Mouse (Mus musculus): ENCODE data around the gene Ptpn1. TPM values are rescaled to one million over a fixed set of nuclear protein-coding genes. Genes with fewer than 3 reads are reported as not detected.

Gene Ptpn1
- polyA plus RNA-seq, 1 experiment from 2014 or later: 57.9 TPM

GRCm38 (mm10) chr2:168002188-168002587 is 70.3 kb downstream of the Ptpn1 start:
- H3K4me1 ChIP-seq (ENCODE audit: control insufficient read depth, insufficient read depth, low read length): no peaks in the 10 kb centered on the region
- no peaks in the 10 kb centered on the region for H3K27me3 ChIP-seq (ENCODE audit: control insufficient read depth, insufficient read depth, low read length)
- H3K9ac ChIP-seq (replicated peaks; ENCODE audit: low read depth, low read length): no peak overlapping the region
- H3K9me3 ChIP-seq (ENCODE audit: control insufficient read depth, low read length): no peaks in the 10 kb centered on the region
- H3K36me3 ChIP-seq (ENCODE audit: control insufficient read depth, insufficient read depth, low read length): no peaks in the 10 kb centered on the region
- H3K4me2 ChIP-seq (ENCODE audit: low read depth, low read length): no peak overlapping the region
- no peak for ATAC-seq (ENCODE audit: low read depth)
- H3K4me3 ChIP-seq (ENCODE audit: low read depth, low read length): no peak overlapping the region
- H3K27ac ChIP-seq (ENCODE audit: low read depth, low read length): no peak overlapping the region
- 71% methylated on average over 4 of the region's 4 CpGs for WGBS

GRCm38 (mm10) chr2:168002884-168003283 is 71.0 kb downstream of the Ptpn1 start:
- no peak overlapping the region for H3K9ac ChIP-seq (replicated peaks; ENCODE audit: low read depth, low read length)
- H3K27me3 ChIP-seq (ENCODE audit: control insufficient read depth, insufficient read depth, low read length): no peaks in the 10 kb centered on the region
- ATAC-seq (ENCODE audit: low read depth): no peak
- H3K27ac ChIP-seq (ENCODE audit: low read depth, low read length): no peak overlapping the region
- no peak overlapping the region for H3K4me3 ChIP-seq (ENCODE audit: low read depth, low read length)
- no peaks in the 10 kb centered on the region for H3K9me3 ChIP-seq (ENCODE audit: control insufficient read depth, low read length)
- H3K36me3 ChIP-seq (ENCODE audit: control insufficient read depth, insufficient read depth, low read length): no peaks in the 10 kb centered on the region
- H3K4me1 ChIP-seq (ENCODE audit: control insufficient read depth, insufficient read depth, low read length): no peaks in the 10 kb centered on the region
- WGBS: 71% methylated on average over 2 of the region's 2 CpGs
- H3K4me2 ChIP-seq (ENCODE audit: low read depth, low read length): no peak overlapping the region

- H3K4me2 ChIP-seq (ENCODE audit: low read depth, low read length): no peak overlapping the region
- no peak for ATAC-seq (ENCODE audit: low read depth)
- H3K27me3 ChIP-seq (ENCODE audit: control insufficient read depth, insufficient read depth, low read length): no peaks in the 10 kb centered on the region
- H3K4me3 ChIP-seq (ENCODE audit: low read depth, low read length): no peak overlapping the region
- H3K27ac ChIP-seq (ENCODE audit: low read depth, low read length): no peak overlapping the region
- no peak overlapping the region for H3K9ac ChIP-seq (replicated peaks; ENCODE audit: low read depth, low read length)
- no peaks in the 10 kb centered on the region for H3K36me3 ChIP-seq (ENCODE audit: control insufficient read depth, insufficient read depth, low read length)
- H3K4me1 ChIP-seq (ENCODE audit: control insufficient read depth, insufficient read depth, low read length): no peaks in the 10 kb centered on the region
- WGBS: 59% methylated on average over 12 of the region's 12 CpGs
- H3K9me3 ChIP-seq (ENCODE audit: control insufficient read depth, low read length): no peaks in the 10 kb centered on the region
Measured at GRCm38 (mm10) chr2:168003431-168003830, 71.6 kb downstream of the Ptpn1 start.

GRCm38 (mm10) chr2:168004369-168004768 is 72.5 kb downstream of the Ptpn1 start:
- H3K27me3 ChIP-seq (ENCODE audit: control insufficient read depth, insufficient read depth, low read length): no peaks in the 10 kb centered on the region
- H3K4me3 ChIP-seq (ENCODE audit: low read depth, low read length): no peak overlapping the region
- H3K9ac ChIP-seq (replicated peaks; ENCODE audit: low read depth, low read length): no peak overlapping the region
- H3K36me3 ChIP-seq (ENCODE audit: control insufficient read depth, insufficient read depth, low read length): no peaks in the 10 kb centered on the region
- no peaks in the 10 kb centered on the region for H3K4me1 ChIP-seq (ENCODE audit: control insufficient read depth, insufficient read depth, low read length)
- H3K27ac ChIP-seq (ENCODE audit: low read depth, low read length): no peak overlapping the region
- WGBS: 53% methylated on average over 2 of the region's 2 CpGs
- no peak overlapping the region for H3K4me2 ChIP-seq (ENCODE audit: low read depth, low read length)
- ATAC-seq (ENCODE audit: low read depth): no peak
- no peaks in the 10 kb centered on the region for H3K9me3 ChIP-seq (ENCODE audit: control insufficient read depth, low read length)

GRCm38 (mm10) chr2:168005005-168005404 is 73.1 kb downstream of the Ptpn1 start:
- H3K27me3 ChIP-seq (ENCODE audit: control insufficient read depth, insufficient read depth, low read length): no peaks in the 10 kb centered on the region
- no peaks in the 10 kb centered on the region for H3K9me3 ChIP-seq (ENCODE audit: control insufficient read depth, low read length)
- ATAC-seq (ENCODE audit: low read depth): no peak
- no peaks in the 10 kb centered on the region for H3K36me3 ChIP-seq (ENCODE audit: control insufficient read depth, insufficient read depth, low read length)
- no peak overlapping the region for H3K4me3 ChIP-seq (ENCODE audit: low read depth, low read length)
- no peak overlapping the region for H3K9ac ChIP-seq (replicated peaks; ENCODE audit: low read depth, low read length)
- 84% methylated on average over 3 of the region's 3 CpGs for WGBS
- H3K4me1 ChIP-seq (ENCODE audit: control insufficient read depth, insufficient read depth, low read length): no peaks in the 10 kb centered on the region
- no peak overlapping the region for H3K27ac ChIP-seq (ENCODE audit: low read depth, low read length)
- H3K4me2 ChIP-seq (ENCODE audit: low read depth, low read length): no peak overlapping the region

GRCm38 (mm10) chr2:168005616-168006015 is 73.8 kb downstream of the Ptpn1 start:
- Histone ChIP-seq H3K27me3 (ENCODE audit: control insufficient read depth, insufficient read depth, low read length) (no peaks in the 10 kb centered on the region), H3K4me2 (ENCODE audit: low read depth, low read length) (no peak overlapping the region), H3K27ac (ENCODE audit: low read depth, low read length) (no peak overlapping the region), H3K4me3 (ENCODE audit: low read depth, low read length) (no peak overlapping the region), H3K36me3 (ENCODE audit: control insufficient read depth, insufficient read depth, low read length) (no peaks in the 10 kb centered on the region), H3K9ac (replicated peaks; ENCODE audit: low read depth, low read length) (no peak overlapping the region), H3K9me3 (ENCODE audit: control insufficient read depth, low read length) (no peaks in the 10 kb centered on the region), H3K4me1 (ENCODE audit: control insufficient read depth, insufficient read depth, low read length) (peaks cover 2% of the 10 kb centered on the region; the same call in 1 of the 2 replicates)
- ATAC-seq (ENCODE audit: low read depth): no peak
- WGBS: 65% methylated on average over 3 of the region's 3 CpGs

GRCm38 (mm10) chr2:168006489-168006888 is 74.6 kb downstream of the Ptpn1 start:
- H3K4me1 ChIP-seq (ENCODE audit: control insufficient read depth, insufficient read depth, low read length): peaks cover 4% of the 10 kb centered on the region; the same call in 1 of the 2 replicates
- 84% methylated on average over 6 of the region's 6 CpGs for WGBS
- H3K9me3 ChIP-seq (ENCODE audit: control insufficient read depth, low read length): no peaks in the 10 kb centered on the region
- no peak for ATAC-seq (ENCODE audit: low read depth)
- H3K36me3 ChIP-seq (ENCODE audit: control insufficient read depth, insufficient read depth, low read length): no peaks in the 10 kb centered on the region
- H3K4me2 ChIP-seq (ENCODE audit: low read depth, low read length): no peak overlapping the region
- no peaks in the 10 kb centered on the region for H3K27me3 ChIP-seq (ENCODE audit: control insufficient read depth, insufficient read depth, low read length)
- no peak overlapping the region for H3K4me3 ChIP-seq (ENCODE audit: low read depth, low read length)
- H3K9ac ChIP-seq (replicated peaks; ENCODE audit: low read depth, low read length): no peak overlapping the region
- H3K27ac ChIP-seq (ENCODE audit: low read depth, low read length): no peak overlapping the region

GRCm38 (mm10) chr2:168008132-168008531 is 76.3 kb downstream of the Ptpn1 start:
- Histone ChIP-seq H3K36me3 (ENCODE audit: control insufficient read depth, insufficient read depth, low read length) (no peaks in the 10 kb centered on the region), H3K4me3 (ENCODE audit: low read depth, low read length) (no peak overlapping the region)

GRCm38 (mm10) chr2:168009936-168010668 is 78.2 kb downstream of the Ptpn1 start, which contains the start of gene Ripor3:
TSS of gene Ripor3 (minus strand) at chr2:168010618.
- Histone ChIP-seq H3K9me3 (ENCODE audit: control insufficient read depth, low read length) (no peaks in the 10 kb centered on the region), H3K4me3 (ENCODE audit: low read depth, low read length) (no peak within 1 kb of the TSS), H3K27ac (ENCODE audit: low read depth, low read length) (no peak within 1 kb of the TSS), H3K4me2 (ENCODE audit: low read depth, low read length) (no peak within 1 kb of the TSS), H3K36me3 (ENCODE audit: control insufficient read depth, insufficient read depth, low read length) (no peaks in the 10 kb centered on the region), H3K27me3 (ENCODE audit: control insufficient read depth, insufficient read depth, low read length) (no peaks in the 10 kb centered on the region), H3K9ac (replicated peaks; ENCODE audit: low read depth, low read length) (no peak within 1 kb of the TSS), H3K4me1 (ENCODE audit: control insufficient read depth, insufficient read depth, low read length) (peaks cover 4% of the 10 kb centered on the region; the same call in 1 of the 2 replicates)
- 37% methylated on average over 9 of the region's 9 CpGs for WGBS
- ATAC-seq (ENCODE audit: low read depth): no peak

More at GRCm38 (mm10) chr2:168008132-168008531, 76.3 kb downstream of the Ptpn1 start:
- Histone ChIP-seq H3K27ac (ENCODE audit: low read depth, low read length) (no peak overlapping the region), H3K9me3 (ENCODE audit: control insufficient read depth, low read length) (no peaks in the 10 kb centered on the region), H3K27me3 (ENCODE audit: control insufficient read depth, insufficient read depth, low read length) (no peaks in the 10 kb centered on the region), H3K4me2 (ENCODE audit: low read depth, low read length) (no peak overlapping the region), H3K4me1 (ENCODE audit: control insufficient read depth, insufficient read depth, low read length) (peaks cover 4% of the 10 kb centered on the region; the same call in 1 of the 2 replicates), H3K9ac (replicated peaks; ENCODE audit: low read depth, low read length) (no peak overlapping the region)
- no peak for ATAC-seq (ENCODE audit: low read depth)
- 73% methylated on average over 3 of the region's 3 CpGs for WGBS

Data from neural tube, embryonic 14.5 days (tissue).